Mouse (Mus musculus): Measurements from ENCODE around the gene Tac2. TPM values are rescaled to one million over a fixed set of nuclear protein-coding genes. Genes with fewer than 3 reads are reported as not detected.
"Not testable (repeated sequence)": the region's sequence is repeated elsewhere in the genome, so short reads cannot be mapped to it uniquely, and the experiment has no call there.

Tac2 gene
- total RNA-seq, 2 experiments from 2014 or later: not detected

DNA sequence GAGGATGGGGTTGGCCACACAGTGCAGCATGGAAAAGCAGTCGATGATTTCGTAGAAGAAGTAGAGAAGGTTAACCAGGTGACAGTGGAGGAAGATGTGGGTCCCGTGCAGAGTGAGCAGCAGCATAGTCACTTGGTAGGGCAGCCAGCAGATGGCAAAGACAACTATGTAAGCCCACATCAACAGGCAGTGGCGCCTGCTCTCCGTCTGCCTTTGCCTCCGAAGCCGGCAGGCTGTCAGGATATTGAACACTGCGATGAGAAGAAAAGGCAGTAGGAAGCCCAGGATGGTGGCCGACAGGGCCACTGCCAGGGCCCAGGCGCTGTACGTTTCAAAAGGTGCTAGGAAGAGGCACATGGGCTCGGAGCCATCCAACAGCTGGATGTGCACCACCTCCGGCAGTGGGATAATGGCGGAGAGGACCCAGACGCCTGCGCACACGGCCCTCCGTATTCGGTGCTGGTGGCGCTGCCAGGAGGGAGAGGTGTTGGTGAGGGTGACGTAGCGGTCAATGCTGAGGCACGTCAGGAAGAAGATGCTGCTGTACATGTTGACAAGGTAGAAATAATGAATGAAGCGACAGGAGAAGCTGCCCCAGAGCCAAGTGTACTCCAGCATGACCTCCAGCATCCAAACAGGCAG, 26.0 kb downstream of the Tac2 start:
- Histone ChIP-seq H3K27ac (peak overlapping the region; percentile 63), H3K4me3 (peak overlapping the region; percentile 56)
- intact Hi-C loops (cut with DNase I): no loop called here
- no peak for DNase-seq
- TF ChIP-seq CTCF (IDR thresholded peaks at IDR 0.05): no peak

DNA sequence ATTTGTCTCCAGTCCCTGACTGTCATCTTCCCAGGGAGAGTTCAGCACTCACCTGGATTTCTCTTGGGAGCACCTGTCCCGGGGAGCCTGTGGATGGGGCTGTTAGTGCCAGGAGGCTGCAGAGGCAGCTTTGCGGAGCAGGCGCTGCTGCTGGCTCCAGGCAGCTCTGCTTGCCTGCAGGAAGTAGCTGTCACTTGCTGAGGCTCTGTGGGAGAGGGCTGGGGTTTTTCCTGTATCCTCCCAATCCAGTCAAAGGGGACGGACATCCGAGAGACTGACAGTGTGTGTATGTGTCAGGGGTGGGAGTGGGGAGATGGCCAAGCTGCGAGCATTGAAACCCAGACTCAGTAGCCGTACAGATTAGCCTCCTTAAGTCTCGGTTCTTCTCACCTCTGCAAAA, 27.3 kb downstream of the Tac2 start, which contains the start of gene Gpr182:
Gpr182 (minus strand) TSS at position 185 of the 400 bp plus-strand sequence.
- intact Hi-C loops (cut with DNase I): no loop called here
- no peak for TF ChIP-seq CTCF (IDR thresholded peaks at IDR 0.05)
- DNase-seq: no peak
- Histone ChIP-seq H3K27ac (peak within 1 kb of the TSS; percentile 8; the same call in 1 of the 2 replicates), H3K4me3 (peak within 1 kb of the TSS; percentile 56; the same call in 1 of the 2 replicates)

DNA sequence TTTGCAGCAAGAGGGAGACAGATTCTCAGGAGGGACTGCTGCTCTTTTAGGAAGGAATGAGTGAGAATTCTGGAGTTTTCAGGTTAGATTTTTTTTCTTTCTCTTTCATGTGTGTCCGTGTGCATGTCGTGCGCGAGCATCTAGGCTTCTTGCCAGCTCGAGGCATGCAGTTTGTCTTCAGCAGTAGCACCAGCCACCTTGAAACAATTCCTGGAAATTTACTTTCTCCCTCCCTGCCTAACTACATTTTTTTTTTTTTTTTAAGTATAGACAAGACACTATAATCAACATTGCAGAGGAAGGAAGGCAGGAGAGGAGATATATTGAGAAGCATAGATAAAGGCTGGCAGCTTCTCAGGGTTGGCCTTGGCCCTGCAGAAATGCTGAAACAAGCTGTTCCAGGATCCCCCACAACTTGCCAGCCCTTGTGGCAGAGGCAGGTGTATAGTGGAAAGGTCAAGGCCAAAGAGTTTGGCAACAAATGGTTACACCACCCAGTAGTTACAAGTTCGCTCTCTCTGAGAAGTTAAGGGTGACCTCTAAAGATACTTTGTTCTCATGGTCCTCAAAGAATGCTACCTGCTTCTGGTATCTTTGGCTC, 30.4 kb downstream of the Tac2 start:
- DNase-seq: no peak
- intact Hi-C loops (cut with DNase I): no loop called here
- no peak overlapping the region for H3K27ac ChIP-seq
- no peak for TF ChIP-seq CTCF (IDR thresholded peaks at IDR 0.05)
- H3K4me3 ChIP-seq: no peak overlapping the region

DNA sequence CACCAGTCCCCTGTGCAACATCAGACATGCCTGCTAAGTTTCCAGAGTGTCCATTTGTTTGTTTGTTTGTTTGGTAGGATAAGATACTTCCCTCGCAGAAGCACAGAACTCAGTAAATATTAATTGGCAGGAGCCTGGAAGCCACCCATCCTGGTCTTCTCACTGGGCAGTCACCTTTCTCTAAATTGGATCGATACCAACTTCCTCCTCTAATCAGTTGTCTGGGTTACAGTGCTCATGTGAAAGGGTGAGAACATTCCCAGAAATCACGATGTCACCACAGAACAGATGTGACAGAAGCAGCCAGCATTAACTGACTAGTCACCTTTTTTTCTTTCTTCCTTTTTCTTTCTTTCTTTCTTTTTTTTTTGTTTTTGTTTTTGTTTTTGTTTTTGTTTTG, 31.0 kb downstream of the Tac2 start:
- H3K4me3 ChIP-seq: no peak overlapping the region
- no peak for TF ChIP-seq CTCF (IDR thresholded peaks at IDR 0.05)
- DNase-seq: no peak
- intact Hi-C loops (cut with DNase I): no loop called here
- no peak overlapping the region for H3K27ac ChIP-seq

DNA sequence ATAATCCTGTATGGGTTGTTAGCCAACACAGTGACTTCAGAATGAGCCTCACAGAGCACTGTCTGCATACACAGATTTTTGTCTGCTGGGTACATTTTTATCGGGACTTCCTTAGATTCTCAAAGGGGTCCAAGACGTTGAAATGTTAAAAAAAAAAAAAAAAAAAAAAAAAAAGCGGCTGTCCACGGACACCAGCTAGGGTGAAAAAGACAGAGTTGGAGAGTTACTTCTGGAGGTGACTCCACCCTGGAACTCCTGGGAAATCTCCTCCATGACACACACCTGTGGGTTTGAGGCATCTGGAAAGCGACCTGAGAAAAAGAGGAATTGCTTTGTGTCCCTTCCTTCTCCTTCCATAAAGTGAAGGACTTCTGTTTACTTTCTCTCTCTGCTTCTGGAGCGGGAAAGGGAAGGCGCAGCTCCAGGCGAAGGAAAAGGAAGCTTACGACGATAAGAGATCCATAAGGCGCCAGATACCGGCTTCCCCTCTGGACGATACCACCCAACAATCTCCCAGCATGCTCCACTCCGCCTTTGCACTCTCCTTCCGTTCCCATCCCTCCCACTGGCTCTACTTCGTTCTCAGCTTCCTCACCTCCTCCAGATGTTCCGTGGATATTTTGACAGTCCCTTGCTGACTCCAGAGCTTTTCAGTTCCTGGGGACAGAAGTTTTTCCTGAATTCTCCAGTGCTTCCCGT, 31.6 kb downstream of the Tac2 start:
- DNase-seq: no peak
- Histone ChIP-seq H3K27ac (peak overlapping the region; percentile 44), H3K4me3 (peak overlapping the region; percentile 49)
- intact Hi-C loops (cut with DNase I): no loop called here
- no peak for TF ChIP-seq CTCF (IDR thresholded peaks at IDR 0.05)

DNA sequence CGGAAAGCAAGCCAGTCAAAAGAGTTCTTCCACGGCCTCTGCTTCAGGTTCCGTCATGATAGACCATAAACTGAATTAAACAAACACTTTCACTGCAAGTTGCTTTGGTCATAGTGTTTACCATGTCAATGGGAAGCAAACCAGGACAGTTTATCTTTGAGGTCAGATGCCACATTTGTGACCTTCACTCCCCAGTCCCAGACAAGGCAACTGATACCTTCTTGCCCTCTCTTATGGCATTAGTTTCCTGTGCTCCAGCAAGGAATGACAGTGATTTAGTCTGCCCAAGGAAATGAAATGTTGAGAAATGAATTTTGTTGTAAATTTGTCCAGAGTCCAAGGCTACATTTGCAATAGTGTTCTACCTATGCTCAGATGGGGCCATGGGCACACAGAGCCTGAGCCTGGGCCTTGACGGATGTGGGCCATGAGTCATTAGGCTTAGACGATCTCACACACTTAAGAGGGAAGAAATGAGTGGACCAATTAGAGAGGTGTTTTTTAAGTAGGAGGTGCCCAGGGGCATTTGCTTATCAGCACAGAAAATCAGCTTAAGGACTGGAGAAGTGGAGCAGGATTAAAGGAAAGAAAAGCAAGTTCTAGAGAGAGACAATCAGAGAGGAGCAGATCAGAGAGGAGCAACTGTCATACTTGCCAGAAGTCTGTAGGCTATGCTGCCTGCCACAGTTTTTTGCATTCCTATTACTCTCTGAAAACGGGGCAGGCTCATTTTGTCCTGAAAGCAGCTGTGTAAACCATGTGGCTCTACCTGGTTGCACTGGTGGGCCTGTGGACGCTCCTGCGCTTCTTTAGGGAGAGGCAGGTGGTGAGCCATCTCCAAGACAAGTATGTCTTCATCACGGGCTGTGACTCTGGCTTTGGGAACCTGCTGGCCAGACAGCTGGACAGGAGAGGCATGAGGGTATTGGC, 35.2 kb downstream of the Tac2 start, which contains the start of the genes Rdh1 and Rdh16f1:
Rdh1 (plus strand) TSS at position 541 of the 930 bp plus-strand sequence.
Rdh16f1 (plus strand) TSS at position 607 of the 930 bp plus-strand sequence.
- intact Hi-C loops (cut with DNase I): no loop called here
- no peak for TF ChIP-seq CTCF (IDR thresholded peaks at IDR 0.05)
- H3K4me3 ChIP-seq: no peak within 1 kb of the TSS
- no peak within 1 kb of the TSS for H3K27ac ChIP-seq
- no peak for DNase-seq

DNA sequence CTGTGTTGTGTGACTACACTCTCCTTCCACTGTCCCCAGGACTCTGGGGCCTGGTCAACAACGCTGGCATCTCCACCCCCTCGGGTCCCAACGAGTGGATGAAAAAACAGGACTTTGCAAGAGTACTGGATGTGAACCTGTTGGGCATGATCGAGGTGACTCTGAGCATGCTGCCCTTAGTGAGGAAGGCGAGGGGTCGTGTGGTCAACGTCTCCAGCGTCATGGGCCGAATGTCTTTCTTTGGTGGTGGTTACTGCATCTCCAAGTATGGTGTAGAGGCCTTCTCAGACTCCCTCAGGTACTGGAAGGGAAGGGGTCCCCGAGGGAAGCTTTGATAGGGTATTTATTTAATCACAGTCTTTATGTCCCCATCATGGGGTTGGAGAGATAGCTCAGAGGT, 38.6 kb downstream of the Tac2 start:
- H3K4me3 ChIP-seq; intact Hi-C loops (cut with DNase I); DNase-seq; H3K27ac ChIP-seq: not testable (repeated sequence)

DNA sequence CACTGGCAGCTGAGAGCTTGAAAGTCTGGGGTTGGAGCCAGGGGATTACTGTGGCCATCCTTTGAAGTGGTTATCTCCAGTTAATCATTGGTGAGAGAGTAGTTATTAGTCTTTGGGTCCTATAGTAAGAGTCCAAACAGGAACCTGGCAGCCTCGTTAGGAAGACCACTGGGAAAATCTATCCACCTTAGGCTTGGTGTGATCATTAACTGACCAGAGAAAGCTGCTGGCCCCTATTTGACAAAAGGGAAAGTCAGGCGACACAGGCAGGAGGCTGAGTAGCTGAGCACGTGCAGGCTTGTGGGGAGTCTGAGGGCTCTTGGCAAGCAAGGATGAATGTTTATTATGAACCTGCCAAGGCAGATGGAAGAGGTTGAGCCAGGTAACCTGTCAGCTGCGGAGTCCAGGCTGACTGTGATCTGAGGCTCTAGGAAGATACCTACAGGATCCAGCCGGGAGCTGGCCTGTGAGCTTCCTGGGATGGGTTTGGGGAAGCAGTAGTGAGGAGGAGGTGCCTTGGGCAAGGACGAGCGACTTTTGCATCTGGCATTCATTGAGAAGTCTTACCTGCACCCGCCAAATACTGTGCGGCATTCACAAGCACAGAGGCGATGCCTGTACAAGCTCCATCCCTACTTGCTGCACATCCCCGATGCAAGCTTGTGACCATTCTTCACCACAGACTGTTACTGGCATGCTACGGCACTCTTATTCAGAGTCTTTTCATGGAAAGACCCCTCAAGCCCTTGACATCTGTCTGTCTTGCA, 39.8 kb downstream of the Tac2 start:
- Histone ChIP-seq H3K27ac (no peak overlapping the region), H3K4me3 (no peak overlapping the region)
- intact Hi-C loops (cut with DNase I): no loop called here
- no peak for TF ChIP-seq CTCF (IDR thresholded peaks at IDR 0.05)
- DNase-seq: no peak

DNA sequence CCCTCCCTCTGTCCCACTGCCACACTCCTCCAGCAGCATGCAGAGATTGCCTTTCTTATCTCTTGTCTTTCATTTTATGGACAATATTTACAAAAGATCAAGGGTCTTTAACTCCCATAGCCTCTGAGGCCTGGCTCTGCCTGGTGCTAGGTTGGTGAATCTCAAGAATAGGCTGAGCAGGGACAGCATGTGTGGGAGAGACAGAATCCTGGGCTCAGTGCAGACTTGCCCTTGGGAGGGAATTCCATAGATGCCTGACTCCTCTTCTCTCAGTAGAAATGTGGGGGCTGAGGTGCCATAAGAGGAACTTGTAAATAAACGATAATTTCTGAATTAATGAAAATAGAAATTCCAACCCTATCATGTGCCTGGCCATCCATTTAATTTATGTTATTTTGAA, 42.3 kb downstream of the Tac2 start:
- no peak for DNase-seq

DNA sequence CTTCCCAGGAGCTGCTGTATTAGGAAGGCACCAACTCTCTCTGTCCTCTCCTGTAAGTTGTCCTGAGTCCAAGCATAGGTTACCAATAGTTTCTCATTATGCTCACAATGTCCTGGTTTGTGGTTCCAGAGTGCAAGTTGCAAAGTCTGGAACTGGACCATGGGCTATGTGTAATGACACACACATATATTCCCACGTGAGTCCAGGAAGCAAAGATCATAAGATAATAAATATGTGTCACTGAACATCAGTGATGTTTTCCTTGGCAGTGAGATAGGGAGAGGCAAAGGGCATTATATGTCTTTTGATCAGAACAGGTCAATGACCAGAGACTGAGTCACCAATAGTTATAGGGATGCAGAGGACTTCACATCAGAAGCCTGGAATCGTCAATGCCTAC, 51.7 kb downstream of the Tac2 start, which contains the start of gene Rdh9:
Rdh9 (plus strand) TSS at position 376 of the 400 bp plus-strand sequence.
- H3K4me3 ChIP-seq: no peak within 1 kb of the TSS
- intact Hi-C loops (cut with DNase I): no loop called here
- H3K27ac ChIP-seq: no peak within 1 kb of the TSS
- DNase-seq: no peak
- TF ChIP-seq CTCF (IDR thresholded peaks at IDR 0.05): no peak

More for the DNA sequence above, 42.3 kb downstream of the Tac2 start:
- intact Hi-C loops (cut with DNase I): no loop called here
- TF ChIP-seq CTCF (IDR thresholded peaks at IDR 0.05): no peak
- H3K4me3 ChIP-seq: no peak overlapping the region
- no peak overlapping the region for H3K27ac ChIP-seq

Other genes starting within 250 kb of the Tac2 start
- gene Stac3, start 222.8 kb upstream of the Tac2 start, total RNA-seq (2021): 100 to 1,000 TPM; 393 to 462 TPM
- 10 to 100 TPM in 1 of 2 experiments, 1 to 10 TPM in 1; 8.1 to 16.5 TPM for gene Ndufa4l2, start 209.5 kb upstream of the Tac2 start, total RNA-seq (2021)
- 10 to 100 TPM; 22.7 to 28.9 TPM for gene Shmt2, start 202.0 kb upstream of the Tac2 start, total RNA-seq (2021)
- gene Nxph4, start 189.9 kb upstream of the Tac2 start, total RNA-seq (2021): under 1 TPM; 0.17 to 0.23 TPM
- 10 to 100 TPM; 34.6 to 71.3 TPM for gene Lrp1, start 103.3 kb upstream of the Tac2 start, total RNA-seq (2021)
- 10 to 100 TPM; 17.1 to 18.9 TPM for gene Stat6, start 81.5 kb upstream of the Tac2 start, total RNA-seq (2021)
- gene Nemp1, start 57.6 kb upstream of the Tac2 start, total RNA-seq (2021): 1 to 10 TPM; 1.5 to 2.1 TPM
- 1 to 10 TPM; 2.8 to 3.2 TPM for gene Nab2, start 55.9 kb upstream of the Tac2 start, total RNA-seq (2021)
- not detected for gene Myo1a, start 19.3 kb upstream of the Tac2 start, total RNA-seq (2021)
- 1 to 10 TPM; 6.6 to 7.2 TPM for gene Zbtb39, start 15.1 kb downstream of the Tac2 start, total RNA-seq (2021)
- under 1 TPM; 0.22 to 0.36 TPM for gene Gpr182, start 27.3 kb downstream of the Tac2 start, total RNA-seq (2021)
- under 1 TPM; 0.05 to 0.06 TPM for gene Rdh1, start 35.2 kb downstream of the Tac2 start, total RNA-seq (2021)
- gene Rdh16f1, start 35.3 kb downstream of the Tac2 start, total RNA-seq (2021): not detected
- under 1 TPM; 0.33 to 0.48 TPM for gene Rdh9, start 51.9 kb downstream of the Tac2 start, total RNA-seq (2021)
- not detected for gene Rdh16, start 76.7 kb downstream of the Tac2 start, total RNA-seq (2021)
- not detected for gene Rdh19, start 125.5 kb downstream of the Tac2 start, total RNA-seq (2021)
- not detected for gene Rdh16f2, start 142.0 kb downstream of the Tac2 start, total RNA-seq (2021)
- not detected for gene Rdh7, start 164.3 kb downstream of the Tac2 start, total RNA-seq (2021)
- not detected for gene Sdr9c7, start 174.0 kb downstream of the Tac2 start, total RNA-seq (2021)